Mouse (Mus musculus): Measurements from ENCODE around the gene Acvr1c.

DNA sequence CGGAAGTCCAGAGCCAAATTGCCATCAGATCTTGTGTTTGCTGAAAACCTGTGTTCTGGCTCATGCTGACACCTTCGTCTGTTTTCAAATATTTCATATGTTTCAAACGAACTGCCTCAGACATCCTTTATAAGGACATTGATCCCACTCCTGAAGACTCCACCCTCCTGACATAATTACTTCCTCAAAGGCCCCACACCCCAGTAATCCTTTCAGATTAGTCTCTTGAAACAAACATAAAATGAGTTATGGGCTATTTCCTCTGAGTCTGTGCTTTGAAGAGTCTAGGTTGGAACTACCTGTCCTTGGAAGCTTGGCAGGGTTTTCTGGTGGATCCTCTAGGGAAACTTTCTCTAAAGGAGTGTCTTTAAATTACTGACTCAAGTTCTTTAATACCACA lies 53.2 kb downstream of the Acvr1c start:
- TF ChIP-seq POLR2A (IDR thresholded peaks at IDR 0.05; ENCODE audit: low read depth, low read length), result no peak
- TF ChIP-seq CTCF (IDR thresholded peaks at IDR 0.05; ENCODE audit: extremely low read depth, insufficient read length, insufficient replicate concordance, low read depth, low read length), result no peak
